Mouse (Mus musculus) spleen, postnatal 36 days (tissue): ENCODE results near the gene Cdk9.
A peak's percentile ranks its signal among the peaks of the same experiment; 100 is the strongest.

Experiments
- DNase-seq, 2 experiments: peaks; one replicate each; pipeline ENCODE4 v3.0.0; 2022; ENCODE audit warnings: low spot score in 2 of 2, mixed read lengths in 1 of 2

Cdk9 gene

GRCm38 (mm10) chr2:32680051-32680451, 32.8 kb downstream of the Cdk9 start:
- DNase-seq, result no peak

GRCm38 (mm10) chr2:32677683-32678082, 35.2 kb downstream of the Cdk9 start:
- DNase-seq, result no peak

GRCm38 (mm10) chr2:32676821-32677220, 36.1 kb downstream of the Cdk9 start:
- DNase-seq, result no peak

DNA sequence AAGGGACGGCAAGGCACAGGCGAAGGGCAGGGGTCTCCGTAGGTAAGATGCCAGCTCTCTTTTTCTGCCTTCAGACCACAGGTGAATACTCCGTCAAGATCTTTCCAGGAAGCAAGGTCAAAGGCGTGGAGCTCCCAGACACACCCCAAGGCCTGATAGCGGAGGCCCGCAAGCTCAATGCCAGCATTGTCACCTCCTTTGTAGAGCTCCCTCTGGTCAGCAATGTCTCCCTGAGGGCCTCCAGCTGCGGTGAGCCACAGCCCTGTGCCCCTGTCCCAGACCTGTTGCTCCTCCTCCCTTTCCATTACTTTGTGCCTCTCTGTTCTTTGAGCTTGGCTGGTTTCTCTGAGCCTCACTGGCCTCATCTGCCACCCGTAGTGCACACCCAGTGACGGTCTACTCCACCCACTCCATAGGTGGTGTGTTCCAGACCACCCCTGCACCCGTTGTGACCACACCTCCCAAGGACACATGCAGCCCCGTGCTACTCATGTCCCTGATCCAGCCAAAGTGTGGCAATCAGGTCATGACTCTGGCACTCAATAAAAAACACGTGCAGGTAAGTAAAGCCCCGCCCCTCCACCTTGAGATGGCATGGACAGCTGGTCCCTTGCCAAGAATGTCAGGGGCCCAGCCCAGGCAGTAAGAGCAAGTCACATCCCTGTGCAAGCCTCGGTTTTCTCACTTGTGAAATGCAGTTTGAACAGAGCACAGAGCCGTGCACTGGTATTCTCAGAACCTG, 39.5 kb downstream of the Cdk9 start:
- no peak for DNase-seq

GRCm38 (mm10) chr2:32671907-32672595, 40.8 kb downstream of the Cdk9 start:
- no peak for DNase-seq

DNA sequence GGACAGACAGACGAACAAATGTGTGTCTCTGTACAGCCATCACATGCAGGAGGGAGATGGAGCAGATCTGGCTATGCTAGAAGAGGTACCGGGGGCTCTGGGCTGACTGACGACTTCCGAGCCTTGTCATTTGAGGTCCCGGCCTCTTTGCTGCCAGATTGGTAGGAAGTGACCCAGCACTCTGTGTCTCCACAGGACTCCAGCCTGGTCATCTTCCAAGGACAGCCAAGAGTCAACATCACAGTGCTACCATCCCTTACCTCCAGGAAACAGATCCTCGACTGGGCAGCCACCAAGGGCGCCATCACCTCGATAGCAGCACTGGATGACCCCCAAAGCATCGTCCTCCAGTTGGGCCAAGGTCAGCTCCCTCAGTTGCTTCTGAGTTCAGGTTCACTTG, 41.7 kb downstream of the Cdk9 start:
- DNase-seq, result no peak

DNA sequence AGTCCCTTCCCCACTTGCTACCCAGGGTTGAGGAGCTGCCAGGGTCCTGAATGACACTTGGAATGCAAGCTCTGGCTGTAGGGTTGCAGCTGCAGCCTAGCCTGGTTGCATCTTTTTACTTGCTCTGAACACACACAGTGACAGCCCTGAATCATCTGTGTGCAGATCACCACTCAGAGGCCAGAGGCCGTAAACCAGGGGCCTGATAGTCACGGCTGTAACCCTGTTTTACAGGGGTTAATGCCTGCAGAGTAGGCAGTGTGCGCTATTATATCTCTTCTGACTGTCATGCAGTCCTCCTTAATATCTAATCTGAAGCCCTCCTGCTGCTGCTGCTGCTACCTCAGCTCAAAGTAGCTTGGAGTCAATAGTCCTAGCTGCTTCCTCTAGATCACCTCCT, 43.0 kb downstream of the Cdk9 start:
- no peak for DNase-seq

DNA sequence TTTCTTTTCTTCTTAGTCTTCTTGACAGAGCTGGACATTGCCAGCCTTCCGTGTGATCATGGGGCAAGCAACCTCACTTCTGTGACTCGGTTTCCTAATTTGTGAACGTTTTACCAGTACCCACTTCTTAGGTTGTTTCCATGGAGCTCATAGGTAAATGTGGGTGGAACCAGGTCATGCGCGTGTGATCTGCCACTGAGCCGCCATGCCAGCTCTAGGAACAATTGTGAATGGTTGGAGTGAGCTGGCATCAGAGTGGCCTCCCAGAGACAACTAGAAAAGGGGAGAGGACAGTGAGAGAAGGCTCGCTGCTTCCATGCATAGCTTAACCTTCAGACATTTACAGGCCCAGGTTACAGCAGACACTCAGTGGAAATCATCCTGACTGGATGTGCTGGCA, 44.7 kb downstream of the Cdk9 start:
- DNase-seq, result no peak

DNA sequence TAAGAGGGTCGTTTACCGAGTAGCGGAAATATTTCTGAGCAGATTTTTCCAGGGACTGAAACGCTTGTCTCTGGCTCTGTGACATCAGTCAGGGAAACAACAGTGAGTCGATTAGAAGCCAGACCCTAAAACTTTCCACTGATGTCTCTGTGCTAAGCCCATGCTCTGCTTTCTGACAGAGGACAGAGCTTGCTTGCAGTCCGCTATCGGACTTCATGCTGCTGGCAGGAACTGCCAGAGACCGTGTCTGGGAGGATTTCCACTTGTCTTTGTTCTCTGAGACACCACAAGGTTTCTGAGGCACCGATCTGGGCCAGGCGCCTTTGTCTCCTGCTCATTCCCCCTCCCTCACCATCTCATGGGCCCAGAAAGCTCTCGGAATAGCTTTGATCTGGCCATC, 45.1 kb downstream of the Cdk9 start:
- DNase-seq, result no peak

DNA sequence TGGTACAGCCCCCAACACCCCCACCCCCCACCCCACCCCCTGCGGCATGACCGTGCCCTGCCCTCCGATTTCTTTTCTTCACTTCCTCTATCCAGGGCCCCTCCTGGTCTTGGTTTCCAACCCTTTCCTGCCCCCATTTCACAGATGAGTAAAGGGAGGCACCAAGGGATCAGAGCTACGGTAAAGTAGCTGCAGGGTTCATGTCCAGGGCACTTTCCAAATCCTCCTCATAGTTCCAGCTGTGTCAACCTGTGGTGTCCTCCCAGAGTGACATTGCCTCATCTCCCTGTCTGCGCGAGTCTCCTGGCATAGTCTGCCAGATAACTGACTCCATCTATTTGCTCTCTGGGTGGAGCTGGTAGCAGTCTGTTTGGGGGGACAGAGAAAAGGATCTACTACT, 47.0 kb downstream of the Cdk9 start:
- DNase-seq, result no peak

DNA sequence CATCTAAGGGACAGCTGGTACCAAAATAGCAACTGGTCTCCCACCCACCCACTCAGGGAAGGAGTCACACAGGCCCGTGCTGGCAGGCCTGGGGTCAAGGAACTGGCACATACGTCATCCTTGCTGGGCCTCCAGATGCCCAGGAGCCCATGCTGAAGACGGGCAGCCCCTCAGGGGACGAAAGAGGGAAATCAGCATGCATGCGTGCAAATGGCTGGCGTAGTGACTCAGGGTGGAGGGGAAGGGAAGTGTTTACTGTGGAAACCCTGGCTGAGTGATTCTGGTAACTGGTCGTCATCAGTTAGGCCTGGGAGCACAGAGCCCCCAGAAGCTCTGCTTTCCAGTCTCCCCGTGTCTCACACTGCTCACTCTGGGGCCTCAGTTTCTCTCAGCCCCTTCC, 47.5 kb downstream of the Cdk9 start:
- no peak for DNase-seq

DNA sequence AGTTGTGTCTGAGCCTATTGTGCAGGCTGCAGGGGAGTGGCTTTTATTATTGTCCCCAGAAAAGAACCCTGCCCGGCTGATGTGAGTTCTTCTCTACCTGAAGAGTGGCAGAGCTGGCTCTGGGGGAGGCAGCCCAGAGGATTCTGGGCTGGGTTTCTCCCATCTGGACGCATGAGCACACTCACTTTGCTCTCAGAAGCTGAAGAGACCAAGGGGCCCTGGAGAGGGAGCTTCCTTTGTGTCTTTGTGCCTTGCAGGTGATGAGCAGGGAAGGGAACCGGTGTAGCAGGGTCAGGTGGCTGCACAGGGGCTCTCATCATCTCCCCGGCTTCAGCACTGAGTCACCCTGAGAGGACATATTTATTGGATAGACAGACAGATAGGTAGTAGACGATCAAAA, 50.6 kb downstream of the Cdk9 start:
- DNase-seq, result no peak

DNA sequence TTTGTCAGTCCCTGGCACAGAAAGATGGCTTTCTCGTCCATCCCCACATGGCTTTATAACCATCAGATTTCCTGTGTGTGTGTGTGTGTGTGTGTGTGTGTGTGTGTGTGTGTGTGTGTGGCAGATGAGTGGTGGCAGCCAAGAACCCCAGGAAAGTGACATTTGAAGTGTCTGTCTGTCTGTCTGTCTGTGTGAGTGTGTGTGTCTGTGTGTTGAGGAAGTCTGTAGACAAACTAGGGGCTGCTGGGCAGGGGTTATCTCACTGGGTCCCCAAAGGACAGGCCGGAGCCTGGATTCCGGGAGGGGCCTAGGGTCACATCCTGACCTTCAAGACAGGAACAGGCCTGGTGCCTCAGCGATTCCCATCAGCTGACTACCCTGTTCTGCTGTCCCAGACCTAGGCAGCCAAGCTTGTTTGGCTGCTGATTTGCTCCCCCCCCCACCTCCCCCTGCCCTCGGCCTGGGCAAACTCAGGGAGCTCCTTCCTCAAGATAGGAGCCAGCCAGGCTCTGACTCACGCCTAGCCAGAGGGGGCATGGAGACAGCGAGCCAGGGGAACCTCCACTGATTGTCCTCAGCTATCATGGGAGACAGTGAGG, 51.3 kb downstream of the Cdk9 start:
- DNase-seq, result peak in 1 of 2 experiments; percentile 29

GRCm38 (mm10) chr2:32658873-32659272, 54.0 kb downstream of the Cdk9 start:
- no peak for DNase-seq

DNA sequence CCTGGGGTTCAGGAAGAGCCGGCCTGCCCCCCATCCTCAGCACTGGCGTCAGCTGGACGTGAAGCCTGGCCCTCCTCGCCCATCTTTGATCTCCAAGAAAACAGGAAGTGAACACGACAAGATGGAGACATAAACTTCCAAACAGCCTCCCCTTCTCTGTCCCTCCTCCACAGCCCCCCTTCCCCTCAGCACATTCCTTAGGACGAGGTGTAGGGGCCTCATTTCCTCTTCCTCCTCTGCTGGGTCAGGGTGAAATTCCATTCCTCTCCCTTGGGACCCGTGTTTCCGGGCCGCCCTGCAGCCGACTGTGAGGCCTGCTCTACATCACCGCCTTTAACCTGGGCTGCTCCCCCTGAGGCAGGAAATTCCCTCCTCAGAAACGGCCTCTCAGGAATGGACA, 57.0 kb downstream of the Cdk9 start:
- DNase-seq, result peak; percentile 51 to 54
